Mouse (Mus musculus) midbrain, embryonic 15.5 days (tissue): Measurements from ENCODE around the gene Emilin3. TPM values are rescaled to one million over a fixed set of nuclear protein-coding genes. Genes with fewer than 3 reads are reported as not detected.

Experiments used
- ATAC-seq: fragments of 200-750 bp; cut with Nextera tagmentation; replicated peaks from 2 replicates; pipeline ENCODE4 v1.8.0; 2017; ENCODE audit warnings: moderate TSS enrichment
- H3K27ac ChIP-seq: fragments of 300-500 bp; sonication (generic); 2 replicates; pipeline ENCODE4 v1.5.1; 2015; ENCODE audit warnings: mild to moderate bottlenecking, inconsistent platforms
- H3K27me3 ChIP-seq: fragments of 300-500 bp; sonication (generic); replicated peaks from 2 replicates; pipeline ENCODE4 v1.6.1; 2015; ENCODE audit warnings: inconsistent platforms
- H3K36me3 ChIP-seq: fragments of 300-500 bp; sonication (generic); replicated peaks from 2 replicates; pipeline ENCODE4 v1.6.1; 2015; ENCODE audit warnings: inconsistent platforms
- H3K4me1 ChIP-seq: fragments of 300-500 bp; sonication (generic); 2 replicates; pipeline ENCODE4 v1.6.1; 2015; ENCODE audit warnings: inconsistent platforms
- H3K4me2 ChIP-seq: fragments of 300-500 bp; sonication (generic); 2 replicates; pipeline ENCODE4 v1.6.1; 2015; ENCODE audit warnings: inconsistent platforms, mild to moderate bottlenecking, moderate library complexity
- H3K4me3 ChIP-seq: fragments of 300-500 bp; sonication (generic); 2 replicates; pipeline ENCODE4 v1.5.1; 2015; ENCODE audit warnings: mild to moderate bottlenecking, inconsistent platforms
- H3K9ac ChIP-seq: fragments of 300-500 bp; sonication (generic); 2 replicates; pipeline ENCODE4 v1.6.1; 2015; ENCODE audit warnings: mild to moderate bottlenecking, inconsistent platforms
- H3K9me3 ChIP-seq: fragments of 300-500 bp; sonication (generic); 2 replicates; pipeline ENCODE4 v1.6.1; 2016; ENCODE audit warnings: inconsistent platforms
- WGBS: fragments of 180-500 bp; shearing (Covaris S2); methylation state at CpG from one replicate; pipeline ENCODE4 v1.1.7; 2015; ENCODE audit warnings: mixed read lengths; 5-methylcytosine and 5-hydroxymethylcytosine counted together
- polyA plus RNA-seq: library from polyadenylated mRNA; unstranded; fragments of >200 nt; fragmentation: Nextera tagmentation; extraction: Ambion mirVana; gene quantifications from 2 replicates; pipeline ENCODE4 v1.2.1, GENCODE M21; 2015

Gene Emilin3
- polyA plus RNA-seq, 1 experiment from 2014 or later: 1.1 TPM

DNA sequence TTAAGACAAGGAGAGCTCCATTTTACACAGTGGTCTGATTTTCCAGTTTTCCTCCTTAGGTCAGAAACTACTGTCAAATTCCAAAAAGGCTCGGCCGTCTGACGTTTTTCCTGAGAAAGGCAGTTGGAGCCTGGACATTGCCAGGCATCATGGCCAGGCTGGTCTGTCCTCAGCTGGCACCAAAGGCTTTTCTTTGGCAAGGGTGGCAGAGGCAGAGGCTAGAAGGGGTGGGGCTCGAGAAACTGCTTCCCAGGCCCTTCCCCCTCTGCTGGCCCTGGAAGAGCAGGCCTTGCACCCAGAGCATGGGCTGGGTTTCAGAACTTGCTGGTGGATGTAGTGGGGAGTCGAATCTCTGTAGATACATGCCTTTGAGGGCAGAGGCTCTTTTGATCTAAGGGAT lies 29.7 kb downstream of the Emilin3 start:
- Histone ChIP-seq H3K9ac (no peak overlapping the region), H3K27me3 (0 out of 2 replicates have a peak, but pooled peaks cover 2% of the 10 kb centered on the region), H3K4me1 (peaks cover under 1% of the 10 kb centered on the region; the same call in 1 of the 2 replicates), H3K4me3 (no peak overlapping the region), H3K4me2 (no peak overlapping the region), H3K36me3 (no peaks in the 10 kb centered on the region), H3K9me3 (no peaks in the 10 kb centered on the region), H3K27ac (no peak overlapping the region)
- ATAC-seq: no peak
- 82% methylated on average over 5 of the region's 5 CpGs for WGBS

DNA sequence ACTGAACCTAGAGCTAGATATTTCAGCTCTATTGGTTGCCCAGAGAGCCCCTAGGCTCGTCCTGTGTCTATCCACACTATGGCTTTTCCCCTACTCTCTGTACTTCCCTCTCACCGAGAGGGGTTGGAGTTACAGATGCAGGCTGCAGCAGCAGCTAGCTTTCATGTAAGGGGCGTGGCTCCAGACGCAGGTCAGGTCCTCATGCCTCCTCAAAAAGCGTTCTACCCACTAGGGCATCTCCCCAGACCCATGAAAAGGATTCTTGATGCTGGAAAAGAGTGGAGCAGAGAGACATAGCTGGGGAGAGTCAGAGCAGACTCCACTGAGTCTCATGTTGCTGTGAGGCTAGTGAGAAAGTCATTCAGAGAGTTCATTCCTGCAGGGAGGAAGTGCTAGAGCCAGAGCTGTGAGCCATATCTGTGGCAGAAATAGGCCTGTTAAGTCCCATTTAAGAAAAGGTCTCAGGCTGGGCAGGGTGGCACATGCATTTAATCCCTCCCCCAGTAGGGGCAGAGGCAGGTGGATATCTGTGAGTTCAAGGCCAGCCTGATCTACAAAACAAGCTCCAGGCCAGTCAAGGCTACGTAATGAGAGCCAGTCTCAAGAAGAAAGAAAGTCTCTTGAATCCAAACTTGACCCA lies 30.5 kb downstream of the Emilin3 start:
- 61% methylated on average over 6 of the region's 6 CpGs for WGBS
- Histone ChIP-seq H3K27ac (no peak overlapping the region), H3K4me2 (no peak overlapping the region), H3K27me3 (0 out of 2 replicates have a peak, but pooled peaks cover 2% of the 10 kb centered on the region), H3K9ac (no peak overlapping the region), H3K4me3 (no peak overlapping the region), H3K9me3 (no peaks in the 10 kb centered on the region), H3K36me3 (no peaks in the 10 kb centered on the region), H3K4me1 (no peaks in the 10 kb centered on the region)
- ATAC-seq: no peak

DNA sequence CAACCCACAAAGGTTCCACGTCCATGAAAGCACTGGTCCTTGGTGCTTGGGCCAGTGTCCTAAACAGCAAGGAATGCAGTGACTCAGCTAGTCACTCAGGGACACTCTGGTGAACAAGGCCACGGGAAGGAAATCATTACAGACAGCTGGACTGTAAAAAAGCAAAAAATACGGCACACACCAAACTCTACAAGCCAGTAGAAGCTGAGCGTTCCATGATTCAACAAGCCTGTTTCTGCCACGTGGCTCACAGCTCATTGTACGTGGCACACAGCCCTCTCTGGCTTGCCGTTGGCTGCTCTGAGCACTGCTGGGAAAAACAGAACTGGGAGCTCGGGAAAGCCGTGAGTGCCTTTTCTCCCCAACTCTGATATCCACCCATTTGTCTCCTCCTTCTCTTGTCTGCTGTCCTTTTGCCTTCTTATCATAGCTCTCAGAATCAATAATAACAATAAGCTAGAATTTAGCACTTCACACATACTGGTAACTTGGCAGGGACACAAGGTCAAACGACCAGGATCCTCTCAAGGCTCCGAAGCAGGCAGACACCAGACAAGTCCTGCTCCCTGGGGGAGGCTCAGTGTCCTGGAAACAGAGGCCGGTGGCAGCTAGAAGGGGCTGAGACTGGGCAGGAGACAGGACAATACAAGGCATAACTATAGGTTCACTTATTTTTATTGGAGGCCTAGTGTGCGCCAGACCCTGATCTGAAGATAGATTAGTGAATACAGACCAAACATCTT lies 31.5 kb downstream of the Emilin3 start, which contains the start of gene Lpin3:
Gene Lpin3 (plus strand): TSS at position 218 of the 743 bp plus-strand sequence.
- H3K36me3 ChIP-seq: no peaks in the 10 kb centered on the region
- 73% methylated on average over 13 of the region's 13 CpGs for WGBS
- no peaks in the 10 kb centered on the region for H3K4me1 ChIP-seq
- no peak within 1 kb of the TSS for H3K9ac ChIP-seq
- no peak within 1 kb of the TSS for H3K4me3 ChIP-seq
- no peak for ATAC-seq
- H3K4me2 ChIP-seq: no peak within 1 kb of the TSS
- H3K9me3 ChIP-seq: no peaks in the 10 kb centered on the region
- H3K27me3 ChIP-seq: 0 out of 2 replicates have a peak, but pooled peaks cover 2% of the 10 kb centered on the region
- no peak within 1 kb of the TSS for H3K27ac ChIP-seq

DNA sequence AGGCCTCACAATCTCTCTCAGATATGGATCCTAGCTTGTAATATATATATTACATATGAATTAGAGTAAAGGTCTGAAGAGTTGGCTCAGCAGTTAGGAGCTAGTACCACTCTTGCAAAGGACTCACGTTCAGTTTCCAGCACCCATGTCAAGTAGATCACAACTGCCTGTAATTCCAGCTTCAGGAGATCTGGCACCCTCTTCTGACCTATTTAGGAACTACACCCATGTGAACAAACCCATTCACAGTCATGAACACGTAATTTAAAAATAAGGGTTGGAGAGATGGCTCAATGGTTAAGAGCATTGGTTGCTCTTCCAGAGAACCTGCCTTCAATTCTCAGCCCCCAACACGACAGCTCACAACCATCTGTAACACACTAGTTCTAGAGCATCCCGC lies 36.0 kb downstream of the Emilin3 start:
- Histone ChIP-seq H3K9ac (no peak overlapping the region), H3K36me3 (no peaks in the 10 kb centered on the region), H3K27ac (no peak overlapping the region), H3K4me2 (no peak overlapping the region), H3K9me3 (no peaks in the 10 kb centered on the region), H3K27me3 (no peaks in the 10 kb centered on the region), H3K4me1 (peaks cover 16% of the 10 kb centered on the region), H3K4me3 (no peak overlapping the region)
- ATAC-seq: no peak
- 87% methylated on average over 4 of the region's 4 CpGs for WGBS

DNA sequence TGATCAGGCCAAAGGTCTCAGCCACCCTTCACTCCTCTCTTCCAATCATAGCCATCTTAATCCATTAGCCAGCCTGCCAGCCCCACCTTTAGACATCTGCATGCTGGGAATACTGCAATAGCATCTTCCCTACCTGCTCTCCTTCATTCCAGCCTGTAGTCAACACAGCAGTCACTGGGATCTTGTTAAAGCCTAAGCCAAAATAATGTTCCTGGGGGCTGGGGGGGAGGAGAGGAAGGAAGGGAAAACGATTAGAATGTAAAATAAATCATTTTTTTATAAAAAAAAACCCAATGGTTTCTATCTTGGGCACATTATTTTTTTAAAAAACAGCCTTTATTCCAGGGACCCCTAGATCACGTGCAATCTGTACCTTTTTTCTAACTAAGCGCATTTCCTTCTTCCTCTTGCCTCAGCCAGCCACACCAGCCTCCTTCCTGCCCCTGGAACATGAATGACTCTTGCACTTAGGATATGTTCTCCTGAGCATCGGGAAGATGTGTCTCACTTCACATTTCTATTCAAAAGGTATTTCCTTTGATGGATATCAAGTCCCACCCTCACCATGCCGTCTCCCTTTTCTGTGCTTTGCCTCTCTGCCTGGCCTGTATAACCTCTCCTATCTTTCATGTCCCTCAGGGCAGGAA lies 37.8 kb downstream of the Emilin3 start:
- H3K27me3 ChIP-seq: no peaks in the 10 kb centered on the region
- peaks cover 24% of the 10 kb centered on the region for H3K4me1 ChIP-seq
- no peaks in the 10 kb centered on the region for H3K9me3 ChIP-seq
- no peak for ATAC-seq
- no peak overlapping the region for H3K9ac ChIP-seq
- no peak overlapping the region for H3K4me2 ChIP-seq
- WGBS: 85% methylated on average over 5 of the region's 5 CpGs
- H3K36me3 ChIP-seq: no peaks in the 10 kb centered on the region
- no peak overlapping the region for H3K4me3 ChIP-seq
- no peak overlapping the region for H3K27ac ChIP-seq

DNA sequence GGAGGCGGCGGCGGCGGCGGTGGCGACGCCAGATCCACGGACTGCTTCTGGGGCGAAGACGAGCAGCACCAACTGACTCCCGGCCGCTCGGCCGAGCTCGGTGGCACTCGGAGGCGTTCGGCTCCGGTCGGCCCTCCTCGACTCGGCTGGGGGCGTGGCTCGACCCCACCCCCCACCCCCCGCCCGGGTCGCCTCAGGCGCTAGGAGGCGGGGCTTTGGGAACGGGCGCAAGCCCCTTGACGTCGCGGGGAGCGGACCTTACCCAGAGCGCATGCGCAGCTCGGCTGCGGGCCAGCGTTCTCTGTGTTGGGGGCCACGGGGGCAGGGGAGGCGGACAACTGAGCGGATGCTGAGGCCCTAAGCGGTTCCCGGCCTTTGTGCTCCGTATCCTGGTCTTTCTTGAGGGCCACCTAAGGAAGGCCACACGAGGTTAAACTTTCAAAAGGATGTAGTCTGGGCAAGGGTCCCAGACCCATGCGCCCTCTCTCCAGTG lies 39.2 kb downstream of the Emilin3 start, which contains the start of gene Zhx3:
Gene Zhx3 (minus strand): TSS at position 109 of the 493 bp plus-strand sequence.
- Histone ChIP-seq H3K9me3 (no peaks in the 10 kb centered on the region), H3K27me3 (no peaks in the 10 kb centered on the region), H3K27ac (peak within 1 kb of the TSS; percentile 96), H3K36me3 (no peaks in the 10 kb centered on the region), H3K4me1 (peaks cover 27% of the 10 kb centered on the region), H3K4me2 (peak within 1 kb of the TSS; percentile 59), H3K4me3 (peak within 1 kb of the TSS; percentile 71), H3K9ac (peak within 1 kb of the TSS; percentile 89)
- 5% methylated on average over 38 of the region's 48 CpGs for WGBS
- ATAC-seq: peak; percentile 98

DNA sequence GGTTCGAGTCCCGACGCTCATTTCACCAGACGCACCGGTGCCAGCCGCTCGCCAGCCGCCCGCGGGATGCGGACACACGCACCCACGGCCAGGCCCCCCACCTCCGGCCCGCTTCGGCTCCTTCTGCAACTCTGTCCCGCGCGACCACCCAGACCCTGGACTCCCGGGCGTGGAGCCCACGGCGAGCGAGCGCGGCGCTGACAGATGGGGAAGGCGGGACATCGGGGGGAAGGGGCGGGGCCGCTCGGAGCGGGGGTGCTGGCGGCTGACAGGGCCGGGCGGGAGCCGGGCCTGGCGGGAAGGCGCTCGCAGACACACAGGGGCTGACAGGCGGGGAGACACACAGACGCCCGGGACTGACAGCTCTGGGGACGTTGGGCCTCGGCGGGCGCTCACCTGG lies 39.7 kb downstream of the Emilin3 start:
- no peaks in the 10 kb centered on the region for H3K27me3 ChIP-seq
- no peaks in the 10 kb centered on the region for H3K36me3 ChIP-seq
- H3K27ac ChIP-seq: peak overlapping the region; percentile 96
- H3K4me2 ChIP-seq: peak overlapping the region; percentile 59
- no peaks in the 10 kb centered on the region for H3K9me3 ChIP-seq
- under 1% methylated on average over 40 of the region's 47 CpGs for WGBS
- peak; percentile 93 for ATAC-seq
- H3K4me1 ChIP-seq: peaks cover 27% of the 10 kb centered on the region
- peak overlapping the region; percentile 89 for H3K9ac ChIP-seq
- peak overlapping the region; percentile 71 for H3K4me3 ChIP-seq

DNA sequence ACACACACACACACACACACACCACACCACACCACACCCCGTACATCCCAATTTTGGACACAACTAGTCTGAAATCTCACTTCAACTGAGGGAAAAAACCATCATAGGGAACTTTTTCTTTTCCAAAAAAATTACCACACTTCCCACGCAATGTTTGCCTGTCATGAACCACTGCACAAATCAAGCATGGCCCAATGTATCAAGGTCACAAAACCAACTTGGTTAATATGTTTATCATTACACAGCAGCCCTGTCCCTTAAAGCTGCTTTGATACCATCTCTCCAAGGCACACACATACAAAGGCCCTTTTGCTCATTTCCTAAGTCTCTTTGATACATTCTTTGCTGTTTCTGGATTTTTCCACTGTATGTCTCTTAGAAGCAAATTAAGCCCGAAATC lies 40.8 kb downstream of the Emilin3 start:
- Histone ChIP-seq H3K4me2 (peak overlapping the region; percentile 37), H3K4me3 (peak overlapping the region; percentile 4; the same call in 1 of the 2 replicates), H3K36me3 (no peaks in the 10 kb centered on the region), H3K27ac (no peak overlapping the region), H3K4me1 (peaks cover 27% of the 10 kb centered on the region), H3K9ac (no peak overlapping the region), H3K9me3 (no peaks in the 10 kb centered on the region), H3K27me3 (no peaks in the 10 kb centered on the region)
- WGBS: 83% methylated on average over 3 of the region's 3 CpGs
- no peak for ATAC-seq

DNA sequence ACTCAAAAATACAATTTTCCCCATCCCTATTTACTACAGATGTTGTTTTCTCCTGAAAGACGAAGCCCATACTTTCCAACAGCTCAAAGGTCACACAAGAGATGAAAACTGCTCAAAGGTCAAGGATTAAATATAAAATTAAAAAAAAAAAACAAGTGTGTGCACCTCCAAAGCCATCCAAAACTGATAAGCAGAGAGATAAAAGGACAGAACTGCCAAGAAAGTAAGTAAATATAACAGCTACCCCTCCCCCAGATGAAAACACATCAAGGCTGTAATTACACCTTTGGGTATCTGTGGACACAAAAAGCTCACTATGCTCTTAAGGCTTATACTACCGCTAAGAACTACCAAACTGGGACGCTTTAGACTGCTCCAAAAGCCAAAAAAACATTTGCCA lies 42.7 kb downstream of the Emilin3 start:
- no peak for ATAC-seq
- Histone ChIP-seq H3K36me3 (no peaks in the 10 kb centered on the region), H3K9ac (no peak overlapping the region), H3K27me3 (no peaks in the 10 kb centered on the region), H3K4me2 (no peak overlapping the region), H3K4me1 (peaks cover 27% of the 10 kb centered on the region), H3K9me3 (no peaks in the 10 kb centered on the region), H3K4me3 (no peak overlapping the region), H3K27ac (no peak overlapping the region)
- WGBS: 82% methylated on average over 3 of the region's 3 CpGs

DNA sequence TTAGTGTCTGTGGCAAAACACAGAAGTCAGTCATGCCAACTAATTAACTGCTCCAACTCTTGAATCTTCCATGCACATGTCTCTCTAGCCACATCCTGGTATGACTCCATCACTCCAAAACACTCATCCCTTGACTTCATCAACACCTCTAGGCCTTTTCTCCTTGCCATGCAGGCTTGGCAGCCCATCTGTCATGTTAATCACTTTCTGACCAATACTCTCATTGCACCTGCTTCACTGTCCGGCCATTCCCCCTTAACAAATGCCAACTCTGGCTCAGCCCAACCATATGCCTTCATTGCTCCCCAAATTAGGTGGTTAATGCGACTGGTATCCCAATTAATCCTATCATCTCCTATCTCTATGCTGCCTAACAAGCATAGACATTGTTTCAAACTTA lies 46.9 kb downstream of the Emilin3 start:
- H3K36me3 ChIP-seq: no peaks in the 10 kb centered on the region
- H3K27ac ChIP-seq: no peak overlapping the region
- H3K9me3 ChIP-seq: no peaks in the 10 kb centered on the region
- H3K4me1 ChIP-seq: 0 out of 2 replicates have a peak, but pooled peaks cover 4% of the 10 kb centered on the region
- ATAC-seq: no peak
- H3K27me3 ChIP-seq: no peaks in the 10 kb centered on the region
- no peak overlapping the region for H3K9ac ChIP-seq
- H3K4me2 ChIP-seq: no peak overlapping the region
- WGBS: 75% methylated on average over 2 of the region's 2 CpGs
- no peak overlapping the region for H3K4me3 ChIP-seq

DNA sequence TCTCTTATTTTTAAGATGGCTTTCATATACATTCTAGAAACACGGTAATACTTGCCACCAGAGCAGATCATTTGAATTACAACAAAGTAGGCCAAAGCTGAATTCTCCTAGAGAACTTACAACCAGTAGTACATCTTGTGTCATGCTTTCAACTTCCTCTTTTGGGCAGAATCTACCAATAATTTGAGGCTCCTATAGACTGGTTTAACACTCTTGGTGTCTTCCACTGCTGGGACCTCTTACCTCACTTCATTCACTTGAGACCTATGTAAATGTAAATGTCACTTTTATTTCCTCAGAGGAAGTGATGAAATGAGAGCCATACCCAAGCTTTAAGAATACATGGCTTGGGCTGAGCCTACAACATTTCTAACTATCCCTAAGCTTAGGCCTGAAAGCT lies 48.0 kb downstream of the Emilin3 start:
- Histone ChIP-seq H3K27ac (no peak overlapping the region), H3K9ac (no peak overlapping the region), H3K36me3 (no peaks in the 10 kb centered on the region), H3K27me3 (no peaks in the 10 kb centered on the region), H3K9me3 (no peaks in the 10 kb centered on the region), H3K4me2 (no peak overlapping the region), H3K4me1 (0 out of 2 replicates have a peak, but pooled peaks cover 2% of the 10 kb centered on the region), H3K4me3 (no peak overlapping the region)
- no peak for ATAC-seq
- 95% methylated on average over 1 of the region's 1 CpGs for WGBS

DNA sequence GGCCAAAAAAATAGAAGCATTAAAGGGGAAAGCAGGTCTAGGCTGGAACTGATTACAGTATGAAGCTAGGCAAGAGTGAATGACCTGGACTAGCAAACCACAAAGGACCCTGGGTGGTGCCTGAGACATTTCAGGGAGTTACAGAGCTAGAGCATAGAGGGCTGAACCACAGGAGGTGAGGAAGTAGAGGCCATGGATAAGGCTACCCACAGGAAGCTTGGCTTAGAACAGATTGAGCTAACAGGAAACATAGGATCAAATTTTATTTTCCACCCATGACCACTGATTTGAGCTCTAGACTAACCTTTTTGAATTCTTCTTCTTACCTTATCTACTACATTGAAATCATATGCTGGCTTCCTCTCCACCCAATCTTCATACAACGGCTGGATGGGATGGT lies 51.8 kb downstream of the Emilin3 start:
- ATAC-seq: no peak
- Histone ChIP-seq H3K36me3 (no peaks in the 10 kb centered on the region), H3K27ac (no peak overlapping the region), H3K4me3 (no peak overlapping the region), H3K27me3 (no peaks in the 10 kb centered on the region), H3K9ac (no peak overlapping the region), H3K4me1 (no peaks in the 10 kb centered on the region), H3K9me3 (no peaks in the 10 kb centered on the region), H3K4me2 (no peak overlapping the region)
- 93% methylated on average over 1 of the region's 1 CpGs for WGBS
